Mouse (Mus musculus) midbrain, embryonic 14.5 days (tissue): Measurements from ENCODE around the gene Lrrc20. TPM values are rescaled to one million over a fixed set of nuclear protein-coding genes. Genes with fewer than 3 reads are reported as not detected.
"Not testable (repeated sequence)": the region's sequence is repeated elsewhere in the genome, so short reads cannot be mapped to it uniquely, and the experiment has no call there.

ENCODE experiments used
- ATAC-seq: fragments of 200-750 bp; cut with Nextera tagmentation; 2 replicates; pipeline ENCODE4 v1.8.0; 2017; ENCODE audit warnings: moderate number of reproducible peaks, moderate library complexity; ENCODE audit not compliant: low FRiP score, low TSS enrichment
- DNase-seq: peaks from one replicate; pipeline ENCODE4 v3.0.0-alpha.2; 2015
- H3K27ac ChIP-seq: fragments of 300-500 bp; sonication (generic); replicated peaks from 2 replicates; pipeline ENCODE4 v1.5.1; 2014; ENCODE audit warnings: mild to moderate bottlenecking, low read depth, low read length, moderate library complexity
- H3K27me3 ChIP-seq: fragments of 300-500 bp; sonication (generic); 2 replicates; pipeline ENCODE4 v1.6.1; 2014; ENCODE audit warnings: low read length, control low read depth, mixed read lengths; ENCODE audit not compliant: control insufficient read depth, insufficient read depth
- H3K36me3 ChIP-seq: fragments of 300-500 bp; sonication (generic); 2 replicates; pipeline ENCODE4 v1.6.1; 2014; ENCODE audit warnings: low read length, control low read depth; ENCODE audit not compliant: control insufficient read depth, insufficient read depth
- H3K4me1 ChIP-seq: fragments of 300-500 bp; sonication (generic); 2 replicates; pipeline ENCODE4 v1.6.1; 2014; ENCODE audit warnings: mild to moderate bottlenecking, antibody characterized with exemption, low read length, control low read depth; ENCODE audit not compliant: control insufficient read depth, insufficient read depth
- H3K4me2 ChIP-seq: fragments of 300-500 bp; sonication (generic); 2 replicates; pipeline ENCODE4 v1.6.1; 2014; ENCODE audit warnings: mild to moderate bottlenecking, low read length, moderate library complexity
- H3K4me3 ChIP-seq: fragments of 300-500 bp; sonication (generic); replicated peaks from 2 replicates; pipeline ENCODE4 v1.5.1; 2014; ENCODE audit warnings: low read depth, low read length
- H3K9ac ChIP-seq: fragments of 300-500 bp; sonication (generic); replicated peaks from 2 replicates; pipeline ENCODE4 v1.6.1; 2014; ENCODE audit warnings: mild to moderate bottlenecking, low read length, moderate library complexity
- H3K9me3 ChIP-seq: fragments of 300-500 bp; sonication (generic); 2 replicates; pipeline ENCODE4 v1.6.1; 2016; ENCODE audit warnings: low read length, control low read depth, mixed read lengths; ENCODE audit not compliant: control insufficient read depth
- WGBS: fragments of 180-500 bp; shearing (Covaris S2); extraction: QIAGEN DNeasy Blood & Tissue Kit; methylation state at CpG from one replicate; pipeline ENCODE4 v1.1.7; 2014; 5-methylcytosine and 5-hydroxymethylcytosine counted together
- polyA plus RNA-seq: library from polyadenylated mRNA; unstranded; fragments of >200 nt; fragmentation: Nextera tagmentation; extraction: Ambion mirVana; gene quantifications from 2 replicates; pipeline ENCODE4 v1.2.1, GENCODE M21; 2014

Lrrc20 gene
- polyA plus RNA-seq, 1 experiment from 2014 or later: 17.6 TPM

DNA sequence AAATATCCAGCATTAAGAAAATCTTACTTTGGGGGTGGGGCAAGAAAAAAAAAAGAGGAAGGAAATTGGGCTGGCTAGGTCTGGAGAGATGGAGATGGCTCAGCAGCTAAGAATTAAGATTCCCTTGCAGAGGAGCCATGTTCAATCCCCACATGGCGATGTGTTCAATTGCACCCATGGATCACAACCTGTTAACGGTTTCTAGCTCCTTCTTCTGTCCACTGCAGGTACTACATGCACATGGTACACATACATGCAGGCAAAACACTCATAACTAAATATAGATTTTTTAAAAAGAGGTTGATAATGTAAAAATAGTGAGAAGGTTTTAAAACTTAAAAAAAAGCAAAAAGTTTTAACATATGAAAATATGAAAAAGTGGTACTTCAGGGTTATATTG lies 142.9 kb downstream of the Lrrc20 start:
- DNase-seq: no peak
- H3K4me2 ChIP-seq: no peak overlapping the region
- 81% methylated on average over 2 of the region's 2 CpGs for WGBS
- no peak for ATAC-seq
- H3K36me3 ChIP-seq: no peaks in the 10 kb centered on the region
- H3K27me3 ChIP-seq: no peaks in the 10 kb centered on the region
- no peak overlapping the region for H3K27ac ChIP-seq
- no peak overlapping the region for H3K4me3 ChIP-seq
- H3K4me1 ChIP-seq: no peaks in the 10 kb centered on the region
- H3K9me3 ChIP-seq: 0 out of 2 replicates have a peak, but pooled peaks cover 3% of the 10 kb centered on the region
- H3K9ac ChIP-seq: no peak overlapping the region

- Histone ChIP-seq H3K9ac (no peak overlapping the region), H3K27me3 (peaks cover 14% of the 10 kb centered on the region; the same call in 1 of the 2 replicates), H3K4me3 (no peak overlapping the region), H3K4me2 (no peak overlapping the region), H3K4me1 (peaks cover 12% of the 10 kb centered on the region; the same call in 1 of the 2 replicates), H3K36me3 (no peaks in the 10 kb centered on the region), H3K27ac (no peak overlapping the region), H3K9me3 (0 out of 2 replicates have a peak, but pooled peaks cover 3% of the 10 kb centered on the region)
- WGBS: 52% methylated on average over 9 of the region's 9 CpGs
- ATAC-seq: peak; percentile 38; the same call in 1 of the 2 replicates
- DNase-seq: peak; percentile 53
Observed at GRCm38 (mm10) chr10:61621681-61622080, 146.1 kb downstream of the Lrrc20 start.

DNA sequence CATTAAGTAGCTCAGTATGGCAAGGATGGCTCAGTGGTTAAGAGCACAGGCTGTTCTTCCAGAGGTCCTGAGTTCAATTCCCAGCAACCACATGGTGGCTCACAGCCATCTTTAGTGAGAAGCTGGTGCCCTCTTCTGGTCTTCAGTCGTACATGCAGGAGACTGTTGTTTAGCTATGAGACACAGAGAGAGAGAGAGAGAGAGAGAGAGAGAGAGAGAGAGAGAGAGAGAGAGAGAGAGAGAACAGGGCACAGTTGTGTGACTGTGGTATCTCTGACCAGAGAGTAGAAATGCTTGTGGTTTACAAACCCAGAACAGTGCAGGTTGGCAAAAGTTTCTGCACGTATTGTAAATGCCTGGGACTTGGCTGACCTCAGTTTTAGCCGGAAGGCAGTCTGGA lies 148.3 kb downstream of the Lrrc20 start:
- H3K36me3 ChIP-seq, ATAC-seq: not testable (repeated sequence)
- 73% methylated on average over 3 of the region's 3 CpGs for WGBS

DNA sequence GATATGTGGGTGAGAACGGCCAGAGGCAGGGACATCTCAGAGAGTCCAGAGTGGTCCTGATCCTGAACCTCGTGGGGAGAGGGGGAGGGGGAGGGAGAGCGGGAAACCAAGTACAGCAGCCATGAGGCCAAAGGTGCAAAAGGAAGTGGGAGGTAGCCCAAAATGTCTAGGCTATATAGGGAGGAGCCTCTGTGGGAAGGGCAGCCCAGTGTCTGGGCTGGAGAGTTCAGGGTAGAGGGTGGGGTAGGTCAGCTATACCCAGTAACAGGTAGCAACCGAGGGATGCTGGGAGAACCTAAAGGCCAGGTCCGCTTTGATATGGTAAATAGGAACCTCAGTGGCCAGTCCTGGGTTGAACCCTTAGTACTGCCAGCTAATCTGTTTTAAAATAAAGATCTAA lies 149.2 kb downstream of the Lrrc20 start:
- ATAC-seq: no peak
- no peak for DNase-seq
- Histone ChIP-seq H3K9ac (no peak overlapping the region; the same call in 1 of the 2 replicates), H3K4me1 (peaks cover 12% of the 10 kb centered on the region; the same call in 1 of the 2 replicates), H3K4me2 (peak overlapping the region; percentile 74), H3K27ac (no peak overlapping the region), H3K4me3 (peak overlapping the region; percentile 39; the same call in 1 of the 2 replicates), H3K36me3 (no peaks in the 10 kb centered on the region), H3K27me3 (peaks cover 14% of the 10 kb centered on the region; the same call in 1 of the 2 replicates), H3K9me3 (no peaks in the 10 kb centered on the region)
- WGBS: 26% methylated on average over 5 of the region's 5 CpGs

More for the DNA sequence above, 148.3 kb downstream of the Lrrc20 start:
- H3K27ac ChIP-seq, H3K9me3 ChIP-seq, H3K4me3 ChIP-seq, H3K4me2 ChIP-seq, DNase-seq, H3K9ac ChIP-seq: not testable (repeated sequence)
- Histone ChIP-seq H3K4me1 (peaks cover 12% of the 10 kb centered on the region; the same call in 1 of the 2 replicates), H3K27me3 (peaks cover 14% of the 10 kb centered on the region; the same call in 1 of the 2 replicates)

DNA sequence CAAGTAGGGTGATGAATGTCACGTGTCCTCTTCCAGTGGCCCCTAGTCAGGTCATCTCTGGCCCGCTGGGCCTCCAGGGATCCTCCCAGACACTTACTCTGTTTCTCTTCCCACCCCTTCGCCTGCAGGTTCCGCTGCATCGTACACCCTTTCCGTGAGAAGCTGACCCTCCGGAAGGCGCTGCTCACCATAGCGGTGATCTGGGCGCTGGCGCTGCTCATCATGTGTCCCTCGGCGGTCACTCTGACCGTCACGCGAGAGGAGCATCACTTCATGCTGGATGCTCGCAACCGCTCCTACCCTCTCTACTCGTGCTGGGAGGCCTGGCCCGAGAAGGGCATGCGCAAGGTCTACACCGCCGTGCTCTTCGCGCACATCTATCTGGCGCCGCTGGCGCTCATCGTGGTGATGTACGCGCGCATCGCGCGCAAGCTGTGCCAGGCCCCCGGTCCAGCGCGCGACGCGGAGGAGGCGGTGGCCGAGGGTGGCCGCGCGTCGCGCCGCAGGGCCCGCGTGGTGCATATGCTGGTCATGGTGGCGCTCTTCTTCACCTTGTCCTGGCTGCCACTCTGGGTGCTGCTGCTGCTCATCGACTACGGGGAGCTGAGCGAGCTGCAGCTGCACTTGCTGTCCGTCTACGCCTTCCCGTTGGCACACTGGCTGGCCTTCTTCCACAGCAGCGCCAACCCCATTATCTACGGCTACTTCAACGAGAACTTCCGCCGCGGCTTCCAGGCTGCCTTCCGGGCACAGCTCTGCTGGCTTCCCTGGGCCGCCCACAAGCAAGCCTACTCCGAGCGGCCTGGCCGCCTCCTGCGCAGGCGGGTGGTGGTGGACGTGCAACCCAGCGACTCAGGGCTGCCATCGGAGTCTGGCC lies 150.0 kb downstream of the Lrrc20 start:
- 2% methylated on average over 74 of the region's 74 CpGs for WGBS
- ATAC-seq (peak; percentile 48; the same call in 1 of the 2 replicates), DNase-seq (peak; percentile 77)
- peak overlapping the region; percentile 74 for H3K4me2 ChIP-seq
- peaks cover 12% of the 10 kb centered on the region; the same call in 1 of the 2 replicates for H3K4me1 ChIP-seq
- no peaks in the 10 kb centered on the region for H3K36me3 ChIP-seq
- H3K27me3 ChIP-seq: peaks cover 14% of the 10 kb centered on the region; the same call in 1 of the 2 replicates
- peak overlapping the region; percentile 49 for H3K9ac ChIP-seq
- no peaks in the 10 kb centered on the region for H3K9me3 ChIP-seq
- peak overlapping the region; percentile 39 for H3K4me3 ChIP-seq
- H3K27ac ChIP-seq: no peak overlapping the region

DNA sequence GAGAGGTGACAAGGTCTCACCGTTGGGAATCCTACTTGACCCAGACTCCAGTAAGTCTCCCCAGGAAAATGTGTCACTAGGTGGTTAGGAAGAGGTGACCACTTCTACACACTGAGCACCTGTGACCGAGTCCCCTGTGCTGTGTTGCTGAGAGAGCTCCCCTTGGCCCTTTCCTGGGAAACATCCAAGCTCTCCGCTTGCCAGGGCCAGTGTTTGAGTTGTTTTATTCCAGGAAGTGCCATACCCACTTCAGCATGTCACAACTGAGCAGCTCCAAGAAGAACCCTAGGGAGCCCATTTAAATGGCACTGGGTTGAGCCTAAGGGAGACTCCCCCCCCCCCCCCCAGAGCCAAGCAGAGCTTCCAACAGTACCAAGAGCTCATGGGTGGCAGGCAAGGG lies 150.9 kb downstream of the Lrrc20 start:
- no peak for ATAC-seq
- 90% methylated on average over 3 of the region's 3 CpGs for WGBS
- DNase-seq: no peak
- Histone ChIP-seq H3K4me3 (no peak overlapping the region), H3K4me1 (peaks cover 12% of the 10 kb centered on the region; the same call in 1 of the 2 replicates), H3K4me2 (no peak overlapping the region), H3K27ac (no peak overlapping the region), H3K36me3 (no peaks in the 10 kb centered on the region), H3K27me3 (peaks cover 14% of the 10 kb centered on the region; the same call in 1 of the 2 replicates), H3K9ac (no peak overlapping the region), H3K9me3 (no peaks in the 10 kb centered on the region)

DNA sequence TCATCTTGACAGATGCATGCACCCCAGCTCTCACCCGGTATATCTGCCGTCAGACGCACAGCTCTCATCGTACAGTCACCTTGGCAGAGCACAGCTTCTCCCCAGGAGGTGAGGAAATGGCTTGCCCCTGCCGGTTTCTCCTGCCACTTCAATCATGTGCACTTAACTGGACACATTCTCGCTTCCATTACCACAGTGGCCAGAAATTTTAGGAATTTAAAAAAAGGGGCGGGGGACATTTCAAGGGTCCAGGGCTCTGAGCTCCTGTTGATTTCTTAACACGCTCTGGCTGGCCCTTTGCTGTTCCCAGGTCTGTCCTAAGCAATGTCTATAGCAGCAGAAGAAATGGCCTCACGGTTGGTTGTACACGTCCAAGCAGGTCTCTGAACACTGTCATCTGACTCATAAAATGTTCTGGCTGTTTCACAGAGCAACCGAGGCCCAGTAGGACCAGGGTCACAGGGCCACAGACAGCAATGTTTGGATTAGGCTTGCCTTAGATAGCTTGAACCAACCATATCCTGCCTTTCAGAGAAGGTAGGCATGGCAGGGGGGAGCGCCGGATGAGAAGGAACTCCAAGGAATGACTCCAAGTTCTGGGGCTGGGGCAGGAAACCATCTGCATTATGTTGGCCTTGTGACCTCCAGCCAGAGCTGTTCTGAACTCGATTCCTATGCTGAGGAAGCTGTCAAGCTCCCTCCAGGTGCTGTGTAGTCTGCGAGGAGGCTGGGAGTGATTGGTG lies 151.8 kb downstream of the Lrrc20 start:
- H3K9ac ChIP-seq: no peak overlapping the region
- H3K27ac ChIP-seq: no peak overlapping the region
- H3K4me3 ChIP-seq: no peak overlapping the region
- H3K4me1 ChIP-seq: peaks cover 12% of the 10 kb centered on the region; the same call in 1 of the 2 replicates
- H3K36me3 ChIP-seq: no peaks in the 10 kb centered on the region
- no peak for ATAC-seq
- DNase-seq: no peak
- WGBS: 83% methylated on average over 15 of the region's 15 CpGs
- H3K4me2 ChIP-seq: no peak overlapping the region
- H3K9me3 ChIP-seq: no peaks in the 10 kb centered on the region
- H3K27me3 ChIP-seq: peaks cover 14% of the 10 kb centered on the region; the same call in 1 of the 2 replicates

- no peak overlapping the region for H3K4me3 ChIP-seq
- H3K9ac ChIP-seq: no peak overlapping the region
- 84% methylated on average over 4 of the region's 4 CpGs for WGBS
- no peak overlapping the region for H3K27ac ChIP-seq
- ATAC-seq (no peak), DNase-seq (no peak)
- peaks cover 14% of the 10 kb centered on the region; the same call in 1 of the 2 replicates for H3K27me3 ChIP-seq
- H3K9me3 ChIP-seq: no peaks in the 10 kb centered on the region
- H3K4me2 ChIP-seq: no peak overlapping the region
- H3K36me3 ChIP-seq: no peaks in the 10 kb centered on the region
- H3K4me1 ChIP-seq: peaks cover 12% of the 10 kb centered on the region; the same call in 1 of the 2 replicates
Observed at GRCm38 (mm10) chr10:61627938-61628250, 152.3 kb downstream of the Lrrc20 start.
